Mouse (Mus musculus) kidney, postnatal 0 days (tissue): ENCODE measurements at regions not wholly inside any gene's neighbourhood (a gene's known extent, or its start where the extent isn't known, plus 50 kb on each side); places are given as distances from the start of the nearest gene placed in this dataset.

Experiments used
- ATAC-seq: fragments of 200-750 bp; cut with Nextera tagmentation; replicated peaks from 2 replicates; pipeline ENCODE4 v1.8.0; 2017; ENCODE audit warnings: low read depth, moderate number of reproducible peaks, moderate TSS enrichment, moderate library complexity; ENCODE audit not compliant: low FRiP score
- DNase-seq: peaks from one replicate; pipeline ENCODE4 v3.0.0-alpha.2; 2016; ENCODE audit warnings: low spot score
- H3K27ac ChIP-seq: fragments of 300-500 bp; sonication (generic); 2 replicates; pipeline ENCODE4 v1.5.1; 2014; ENCODE audit warnings: mild to moderate bottlenecking
- H3K27me3 ChIP-seq: fragments of 300-500 bp; sonication (generic); 2 replicates; pipeline ENCODE4 v1.6.1; 2014; ENCODE audit warnings: low read length, mixed read lengths; ENCODE audit not compliant: insufficient read depth
- H3K36me3 ChIP-seq: fragments of 300-500 bp; sonication (generic); 2 replicates; pipeline ENCODE4 v1.6.1; 2014; ENCODE audit warnings: low read length, mixed read lengths; ENCODE audit not compliant: insufficient read depth
- H3K4me1 ChIP-seq: fragments of 300-500 bp; sonication (generic); replicated peaks from 2 replicates; pipeline ENCODE4 v1.6.1; 2014; ENCODE audit warnings: antibody characterized with exemption, low read length, mixed read lengths; ENCODE audit not compliant: insufficient read depth
- H3K4me2 ChIP-seq: fragments of 300-500 bp; sonication (generic); 2 replicates; pipeline ENCODE4 v1.6.1; 2014; ENCODE audit warnings: mild to moderate bottlenecking, low read length, moderate library complexity, mixed read lengths
- H3K4me3 ChIP-seq: fragments of 300-500 bp; sonication (generic); replicated peaks from 2 replicates; pipeline ENCODE4 v1.5.1; 2014; ENCODE audit warnings: low read depth, low read length
- H3K9ac ChIP-seq: fragments of 300-500 bp; sonication (generic); 2 replicates; pipeline ENCODE4 v1.6.1; 2014; ENCODE audit warnings: low read depth, low read length
- H3K9me3 ChIP-seq: fragments of 300-500 bp; sonication (generic); replicated peaks from 2 replicates; pipeline ENCODE4 v1.6.1; 2016; ENCODE audit warnings: low read length, inconsistent platforms, mixed read lengths
- CTCF ChIP-seq: IDR thresholded peaks from 2 replicates; pipeline ENCODE4 v1.5.1; 2016; ENCODE audit warnings: antibody characterized with exemption, low read depth, mild to moderate bottlenecking, moderate library complexity
- WGBS: fragments of 180-500 bp; shearing (Covaris S2); extraction: QIAGEN DNeasy Blood & Tissue Kit; methylation state at CpG from one replicate; pipeline ENCODE4 v1.1.7; 2014; 5-methylcytosine and 5-hydroxymethylcytosine counted together

DNA sequence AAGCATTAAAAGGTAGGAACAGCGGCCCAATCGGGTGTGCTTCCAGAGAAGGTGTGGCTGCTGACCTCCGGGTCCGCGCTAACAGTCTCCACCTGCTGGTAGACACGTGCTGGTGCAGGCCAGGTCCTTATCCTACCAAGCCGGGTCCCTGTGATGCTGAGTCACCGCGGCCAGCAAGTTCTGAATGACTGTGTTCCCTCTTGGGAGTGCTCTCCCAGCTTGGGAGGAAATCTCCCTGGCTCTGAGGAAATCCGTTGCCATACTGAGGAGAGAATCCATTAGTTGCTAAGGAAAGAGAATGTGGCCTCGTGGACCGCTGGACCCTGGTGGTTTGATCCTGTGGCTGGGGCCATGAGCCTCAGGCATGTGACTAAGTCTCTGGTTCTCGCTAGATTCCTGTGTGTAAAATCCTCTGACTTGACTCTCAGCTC lies 123.9 kb downstream of the Rpap3 start:
- Histone ChIP-seq H3K27ac (no peak overlapping the region), H3K4me1 (no peaks in the 10 kb centered on the region), H3K9me3 (no peaks in the 10 kb centered on the region; the same call in 1 of the 2 replicates), H3K9ac (no peak overlapping the region), H3K4me2 (no peak overlapping the region), H3K36me3 (no peaks in the 10 kb centered on the region), H3K4me3 (no peak overlapping the region), H3K27me3 (no peaks in the 10 kb centered on the region)
- WGBS = 26% methylated on average over 13 of the region's 13 CpGs
- DNase-seq (peak; percentile 82), ATAC-seq (peak; percentile 78)
- TF ChIP-seq CTCF = peak; percentile 94

DNA sequence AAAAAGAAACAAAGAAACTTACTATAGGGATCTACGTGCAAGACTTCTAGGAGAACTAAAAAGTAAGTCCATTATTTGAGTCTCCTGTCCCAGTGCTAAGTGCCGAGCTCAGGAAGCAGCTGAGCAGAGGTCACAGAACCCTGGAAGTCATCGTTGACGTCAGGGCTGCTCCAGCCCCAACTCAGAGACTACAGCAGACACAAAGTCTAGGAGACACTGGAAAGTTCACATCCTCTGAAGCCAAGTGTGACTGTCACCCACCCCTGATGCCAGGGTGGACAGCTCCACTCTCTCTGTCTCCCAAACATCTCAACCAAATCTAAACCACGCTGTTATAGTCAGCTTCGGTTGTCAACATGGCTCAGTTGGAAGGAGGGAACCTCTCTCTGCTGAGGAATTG lies 124.9 kb downstream of the Rpap3 start:
- Histone ChIP-seq H3K36me3 (no peaks in the 10 kb centered on the region), H3K27me3 (no peaks in the 10 kb centered on the region), H3K9me3 (no peaks in the 10 kb centered on the region; the same call in 1 of the 2 replicates), H3K4me3 (no peak overlapping the region), H3K27ac (0 out of 2 replicates have a peak overlapping the region, but pooled peaks have one; percentile 31), H3K9ac (no peak overlapping the region), H3K4me1 (no peaks in the 10 kb centered on the region), H3K4me2 (no peak overlapping the region)
- DNase-seq = peak; percentile 45
- TF ChIP-seq CTCF = no peak
- WGBS = 56% methylated on average over 6 of the region's 6 CpGs
- ATAC-seq = no peak

DNA sequence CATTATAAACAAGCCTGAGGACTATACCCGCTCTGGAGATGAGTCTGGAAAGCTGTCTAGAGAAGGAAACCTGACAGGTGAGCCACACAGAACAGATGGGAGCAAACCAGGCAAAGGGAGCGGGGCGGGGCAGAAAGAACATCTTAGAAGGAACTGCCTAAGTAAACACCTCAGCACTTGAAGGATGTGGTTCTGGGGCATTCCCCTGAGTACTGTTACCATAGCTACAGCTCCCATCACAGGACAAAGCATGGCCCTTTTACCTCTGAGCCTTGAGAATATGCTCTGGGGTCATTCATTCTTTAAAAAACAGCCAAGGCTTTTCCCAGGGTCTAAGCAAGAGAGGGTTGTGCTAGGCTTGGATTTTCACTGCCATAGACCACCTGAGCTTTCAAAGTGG lies 127.6 kb downstream of the Rpap3 start:
- no peak for DNase-seq
- H3K27ac ChIP-seq = no peak overlapping the region
- no peaks in the 10 kb centered on the region for H3K9me3 ChIP-seq
- no peak overlapping the region for H3K9ac ChIP-seq
- TF ChIP-seq CTCF = no peak
- no peaks in the 10 kb centered on the region for H3K4me1 ChIP-seq
- H3K4me3 ChIP-seq = no peak overlapping the region
- no peaks in the 10 kb centered on the region for H3K27me3 ChIP-seq
- 91% methylated on average over 3 of the region's 3 CpGs for WGBS
- no peak for ATAC-seq
- no peak overlapping the region for H3K4me2 ChIP-seq
- no peaks in the 10 kb centered on the region for H3K36me3 ChIP-seq

DNA sequence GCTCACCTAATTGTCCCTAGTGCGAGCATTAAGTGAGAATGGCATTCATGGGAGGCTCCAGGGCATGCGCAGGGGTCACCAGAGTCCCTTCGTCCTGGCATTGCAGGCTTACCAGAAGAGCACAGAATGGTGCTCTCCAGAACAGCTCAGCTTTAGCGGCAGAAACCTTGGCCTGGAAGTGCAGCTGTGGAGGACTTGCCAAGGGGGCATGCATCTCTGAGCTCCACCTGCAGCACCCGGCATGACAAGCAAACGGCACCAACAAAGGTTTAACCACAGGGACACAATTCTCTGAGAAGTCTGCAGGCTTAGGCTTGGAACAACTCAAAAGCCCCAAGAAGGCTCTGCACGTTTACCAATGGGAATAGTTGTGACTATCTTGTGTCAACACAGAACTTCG lies 128.4 kb downstream of the Rpap3 start:
- Histone ChIP-seq H3K27me3 (no peaks in the 10 kb centered on the region), H3K36me3 (no peaks in the 10 kb centered on the region), H3K4me1 (no peaks in the 10 kb centered on the region), H3K4me3 (no peak overlapping the region), H3K4me2 (no peak overlapping the region), H3K27ac (no peak overlapping the region), H3K9ac (no peak overlapping the region), H3K9me3 (no peaks in the 10 kb centered on the region)
- WGBS = 73% methylated on average over 8 of the region's 8 CpGs
- no peak for TF ChIP-seq CTCF
- DNase-seq = no peak
- ATAC-seq = no peak

DNA sequence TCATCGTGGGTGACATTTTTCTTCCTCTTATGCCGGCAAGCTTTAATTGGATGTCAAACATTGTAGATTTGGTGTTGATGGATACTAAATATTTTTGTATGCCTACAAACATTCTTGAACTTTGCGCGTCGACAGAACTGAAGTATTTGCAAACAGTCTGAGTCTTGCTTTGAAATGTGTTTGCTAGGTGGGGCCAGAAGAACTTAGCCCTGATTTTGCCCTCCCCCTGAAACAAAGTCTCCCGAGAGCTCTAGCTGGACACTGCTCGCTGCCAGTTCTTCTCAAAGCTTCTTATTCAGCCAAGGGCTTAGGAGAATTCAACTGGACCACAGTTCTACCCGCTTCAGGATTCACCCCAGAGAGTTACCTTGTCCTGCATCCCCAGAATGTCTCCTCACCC lies 133.0 kb downstream of the Rpap3 start:
- DNase-seq (no peak), ATAC-seq (no peak)
- Histone ChIP-seq H3K27ac (no peak overlapping the region), H3K4me2 (no peak overlapping the region), H3K4me1 (no peaks in the 10 kb centered on the region), H3K4me3 (no peak overlapping the region), H3K9ac (no peak overlapping the region), H3K9me3 (no peaks in the 10 kb centered on the region), H3K27me3 (no peaks in the 10 kb centered on the region), H3K36me3 (no peaks in the 10 kb centered on the region)
- 76% methylated on average over 8 of the region's 8 CpGs for WGBS
- no peak for TF ChIP-seq CTCF

DNA sequence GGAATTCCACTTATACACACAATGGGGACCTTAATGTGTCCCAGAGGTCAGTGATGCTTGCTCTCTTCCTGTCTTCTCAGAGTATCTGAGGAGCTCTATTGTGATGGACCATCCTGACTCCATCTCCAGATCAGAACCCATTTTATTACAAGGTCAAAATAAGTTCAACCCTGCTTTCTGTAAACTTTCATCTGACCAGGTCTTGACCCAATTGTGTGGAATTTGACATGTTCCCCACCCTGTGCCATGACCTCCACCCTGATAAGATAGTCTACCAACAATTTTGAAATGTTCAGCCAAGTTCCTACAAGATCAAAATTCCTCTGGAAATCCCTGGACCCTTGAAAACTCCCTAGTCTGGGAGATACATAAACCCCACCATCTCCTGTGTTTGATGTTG lies 133.7 kb downstream of the Rpap3 start:
- H3K36me3 ChIP-seq = no peaks in the 10 kb centered on the region
- H3K9ac ChIP-seq = no peak overlapping the region
- ATAC-seq = no peak
- no peak overlapping the region for H3K27ac ChIP-seq
- H3K4me3 ChIP-seq = no peak overlapping the region
- H3K4me2 ChIP-seq = no peak overlapping the region
- no peaks in the 10 kb centered on the region for H3K9me3 ChIP-seq
- TF ChIP-seq CTCF = no peak
- no peaks in the 10 kb centered on the region for H3K27me3 ChIP-seq
- peak; percentile 35 for DNase-seq
- no peaks in the 10 kb centered on the region for H3K4me1 ChIP-seq

DNA sequence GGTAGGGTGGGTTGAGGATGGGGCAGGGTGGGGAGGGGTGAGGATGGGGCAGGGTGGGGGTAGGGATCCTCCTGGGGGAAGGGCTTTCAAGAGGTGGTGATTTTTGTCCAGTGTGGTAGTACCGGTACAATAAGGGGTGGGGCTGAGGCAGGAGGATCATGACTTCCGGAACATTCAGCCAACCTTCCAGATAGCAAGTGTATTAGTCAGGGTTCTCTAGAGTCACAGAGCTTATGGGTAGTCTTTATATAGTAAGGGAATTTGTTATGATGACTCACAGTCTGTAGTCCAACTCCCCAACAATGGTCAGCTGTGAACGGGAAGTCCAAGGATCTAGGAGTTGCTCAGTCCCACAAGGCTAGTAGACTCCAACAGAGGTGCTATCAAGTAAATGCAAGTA lies 145.5 kb downstream of the Rpap3 start:
- H3K27me3 ChIP-seq = no peaks in the 10 kb centered on the region
- H3K27ac ChIP-seq = no peak overlapping the region
- DNase-seq = no peak
- 93% methylated on average over 3 of the region's 3 CpGs for WGBS
- no peaks in the 10 kb centered on the region; the same call in 1 of the 2 replicates for H3K9me3 ChIP-seq
- no peak overlapping the region for H3K4me2 ChIP-seq
- H3K4me3 ChIP-seq = no peak overlapping the region
- TF ChIP-seq CTCF = no peak
- no peak overlapping the region for H3K9ac ChIP-seq
- H3K4me1 ChIP-seq = no peaks in the 10 kb centered on the region
- no peak for ATAC-seq
- no peaks in the 10 kb centered on the region for H3K36me3 ChIP-seq
